Mouse (Mus musculus) heart, embryonic 12.5 days (tissue): ENCODE results near the gene Nme1. TPM values are rescaled to one million over a fixed set of nuclear protein-coding genes. Genes with fewer than 3 reads are reported as not detected.
A peak's percentile ranks its signal among the peaks of the same experiment; 100 is the strongest.

Experiments used
- ATAC-seq: fragments of 200-750 bp; cut with Nextera tagmentation; 2 replicates; pipeline ENCODE4 v1.8.0; 2017; ENCODE audit warnings: moderate TSS enrichment, moderate library complexity; ENCODE audit not compliant: insufficient number of reproducible peaks, low FRiP score
- H3K27ac ChIP-seq: fragments of 300-500 bp; sonication (generic); 2 replicates; pipeline ENCODE4 v1.5.1; 2016; ENCODE audit warnings: mild to moderate bottlenecking, moderate library complexity; ENCODE audit not compliant: poor library complexity, severe bottlenecking
- H3K27me3 ChIP-seq: fragments of 300-500 bp; sonication (generic); replicated peaks from 2 replicates; pipeline ENCODE4 v1.6.1; 2016; ENCODE audit warnings: mild to moderate bottlenecking, moderate library complexity
- H3K36me3 ChIP-seq: fragments of 300-500 bp; sonication (generic); 2 replicates; pipeline ENCODE4 v1.6.1; 2016; ENCODE audit warnings: mild to moderate bottlenecking, moderate library complexity
- H3K4me1 ChIP-seq: fragments of 300-500 bp; sonication (generic); replicated peaks from 2 replicates; pipeline ENCODE4 v1.6.1; 2016; ENCODE audit warnings: mild to moderate bottlenecking
- H3K4me2 ChIP-seq: fragments of 300-500 bp; sonication (generic); 2 replicates; pipeline ENCODE4 v1.6.1; 2016; ENCODE audit warnings: mild to moderate bottlenecking, moderate library complexity
- H3K4me3 ChIP-seq: fragments of 300-500 bp; sonication (generic); 2 replicates; pipeline ENCODE4 v1.5.1; 2016; ENCODE audit warnings: mild to moderate bottlenecking
- H3K9ac ChIP-seq: fragments of 300-500 bp; sonication (generic); 2 replicates; pipeline ENCODE4 v1.6.1; 2016; ENCODE audit warnings: mild to moderate bottlenecking, moderate library complexity
- H3K9me3 ChIP-seq: fragments of 300-500 bp; sonication (generic); replicated peaks from 2 replicates; pipeline ENCODE4 v1.6.1; 2016; ENCODE audit warnings: mild to moderate bottlenecking, moderate library complexity
- WGBS: fragments of 180-500 bp; shearing (Covaris S2); methylation state at CpG from one replicate; pipeline ENCODE4 v1.1.7; 2016; 5-methylcytosine and 5-hydroxymethylcytosine counted together
- polyA plus RNA-seq: library from polyadenylated mRNA; unstranded; fragments of >200 nt; fragmentation: Nextera tagmentation; extraction: Ambion mirVana; gene quantifications from 2 replicates; pipeline ENCODE4 v1.2.1, GENCODE M21; 2016

Nme1 gene
- polyA plus RNA-seq, 1 experiment from 2014 or later, result 88.4 TPM

- WGBS, result 80% methylated on average over 4 of the region's 4 CpGs
- no peak for ATAC-seq
- Histone ChIP-seq H3K4me3 (no peak overlapping the region), H3K9ac (no peak overlapping the region), H3K4me2 (no peak overlapping the region), H3K27me3 (no peaks in the 10 kb centered on the region), H3K27ac (no peak overlapping the region), H3K36me3 (peaks cover 79% of the 10 kb centered on the region), H3K4me1 (peaks cover 7% of the 10 kb centered on the region), H3K9me3 (no peaks in the 10 kb centered on the region)
Measured at GRCm38 (mm10) chr11:93963013-93963412, 5.3 kb downstream of the Nme1 start.

- H3K9me3 ChIP-seq, result no peaks in the 10 kb centered on the region
- H3K27me3 ChIP-seq, result no peaks in the 10 kb centered on the region
- no peak overlapping the region for H3K4me2 ChIP-seq
- ATAC-seq, result no peak
- H3K4me3 ChIP-seq, result no peak overlapping the region
- 93% methylated on average over 6 of the region's 6 CpGs for WGBS
- H3K27ac ChIP-seq, result no peak overlapping the region
- H3K4me1 ChIP-seq, result peaks cover 2% of the 10 kb centered on the region
- peaks cover 83% of the 10 kb centered on the region for H3K36me3 ChIP-seq
- no peak overlapping the region for H3K9ac ChIP-seq
Measured at GRCm38 (mm10) chr11:93961482-93961881, 6.8 kb downstream of the Nme1 start.

GRCm38 (mm10) chr11:93957746-93958145 is 10.6 kb downstream of the Nme1 start:
- no peak overlapping the region for H3K9ac ChIP-seq
- H3K4me3 ChIP-seq, result no peak overlapping the region
- no peaks in the 10 kb centered on the region for H3K27me3 ChIP-seq
- peaks cover 63% of the 10 kb centered on the region for H3K36me3 ChIP-seq
- no peak overlapping the region for H3K4me2 ChIP-seq
- 76% methylated on average over 4 of the region's 4 CpGs for WGBS
- H3K9me3 ChIP-seq, result no peaks in the 10 kb centered on the region
- no peak for ATAC-seq
- H3K4me1 ChIP-seq, result peaks cover 22% of the 10 kb centered on the region
- no peak overlapping the region for H3K27ac ChIP-seq

- no peak overlapping the region for H3K27ac ChIP-seq
- ATAC-seq, result no peak
- H3K4me1 ChIP-seq, result peaks cover 28% of the 10 kb centered on the region
- peaks cover 63% of the 10 kb centered on the region for H3K36me3 ChIP-seq
- no peaks in the 10 kb centered on the region for H3K9me3 ChIP-seq
- no peak overlapping the region for H3K4me2 ChIP-seq
- H3K27me3 ChIP-seq, result no peaks in the 10 kb centered on the region
- H3K4me3 ChIP-seq, result no peak overlapping the region
- 83% methylated on average over 2 of the region's 2 CpGs for WGBS
- no peak overlapping the region for H3K9ac ChIP-seq
Measured at GRCm38 (mm10) chr11:93957031-93957555, 11.2 kb downstream of the Nme1 start.

- Histone ChIP-seq H3K4me3 (peak within 1 kb of the TSS; percentile 58), H3K4me2 (peak within 1 kb of the TSS; percentile 68), H3K4me1 (peaks cover 28% of the 10 kb centered on the region), H3K27me3 (no peaks in the 10 kb centered on the region), H3K27ac (peak within 1 kb of the TSS; percentile 66), H3K9me3 (no peaks in the 10 kb centered on the region), H3K9ac (peak within 1 kb of the TSS; percentile 76), H3K36me3 (peaks cover 63% of the 10 kb centered on the region)
- ATAC-seq, result peak; percentile 33
- 2% methylated on average over 6 of the region's 6 CpGs for WGBS
Measured at GRCm38 (mm10) chr11:93956159-93956558, 12.2 kb downstream of the Nme1 start, which contains the start of gene Nme2. Gene Nme2, minus strand, starts transcription at chr11:93956259.

- ATAC-seq, result peak; percentile 95
- Histone ChIP-seq H3K9ac (peak overlapping the region; percentile 76), H3K4me1 (peaks cover 28% of the 10 kb centered on the region), H3K27ac (peak overlapping the region; percentile 66), H3K27me3 (no peaks in the 10 kb centered on the region), H3K4me3 (peak overlapping the region; percentile 58), H3K4me2 (peak overlapping the region; percentile 68), H3K9me3 (no peaks in the 10 kb centered on the region), H3K36me3 (peaks cover 63% of the 10 kb centered on the region)
- under 1% methylated on average over 65 of the region's 67 CpGs for WGBS
Measured at GRCm38 (mm10) chr11:93955256-93956150, 12.8 kb downstream of the Nme1 start.

- Histone ChIP-seq H3K9ac (peak overlapping the region; percentile 76), H3K36me3 (peaks cover 63% of the 10 kb centered on the region), H3K27ac (peak overlapping the region; percentile 66), H3K4me3 (peak overlapping the region; percentile 58), H3K4me1 (peaks cover 28% of the 10 kb centered on the region), H3K9me3 (no peaks in the 10 kb centered on the region), H3K4me2 (peak overlapping the region; percentile 68), H3K27me3 (no peaks in the 10 kb centered on the region)
- WGBS, result 39% methylated on average over 13 of the region's 13 CpGs
- no peak for ATAC-seq
Measured at GRCm38 (mm10) chr11:93954738-93955255, 13.5 kb downstream of the Nme1 start.

- H3K4me1 ChIP-seq, result peaks cover 28% of the 10 kb centered on the region
- H3K9me3 ChIP-seq, result no peaks in the 10 kb centered on the region
- no peaks in the 10 kb centered on the region for H3K27me3 ChIP-seq
- 0 out of 2 replicates have a peak overlapping the region, but pooled peaks have one; percentile 6 for H3K9ac ChIP-seq
- H3K27ac ChIP-seq, result no peak overlapping the region
- H3K4me2 ChIP-seq, result no peak overlapping the region
- H3K4me3 ChIP-seq, result no peak overlapping the region
- peaks cover 62% of the 10 kb centered on the region for H3K36me3 ChIP-seq
- no peak for ATAC-seq
- 80% methylated on average over 5 of the region's 5 CpGs for WGBS
Measured at GRCm38 (mm10) chr11:93952376-93952775, 15.9 kb downstream of the Nme1 start.

GRCm38 (mm10) chr11:93950045-93950444 is 18.3 kb downstream of the Nme1 start:
- Histone ChIP-seq H3K4me2 (no peak overlapping the region), H3K4me1 (peaks cover 22% of the 10 kb centered on the region), H3K4me3 (no peak overlapping the region), H3K27ac (no peak overlapping the region), H3K9ac (no peak overlapping the region), H3K27me3 (no peaks in the 10 kb centered on the region), H3K36me3 (peaks cover 69% of the 10 kb centered on the region), H3K9me3 (no peaks in the 10 kb centered on the region)
- no peak for ATAC-seq
- 83% methylated on average over 1 of the region's 1 CpGs for WGBS

GRCm38 (mm10) chr11:93948887-93949567 is 19.3 kb downstream of the Nme1 start:
- Histone ChIP-seq H3K9me3 (no peaks in the 10 kb centered on the region), H3K36me3 (peaks cover 67% of the 10 kb centered on the region), H3K27me3 (no peaks in the 10 kb centered on the region), H3K9ac (no peak overlapping the region), H3K4me3 (no peak overlapping the region), H3K4me2 (no peak overlapping the region), H3K27ac (no peak overlapping the region), H3K4me1 (peaks cover 17% of the 10 kb centered on the region)
- WGBS, result 88% methylated on average over 9 of the region's 9 CpGs
- ATAC-seq, result no peak

- Histone ChIP-seq H3K4me3 (no peak overlapping the region), H3K36me3 (peaks cover 38% of the 10 kb centered on the region), H3K27me3 (no peaks in the 10 kb centered on the region), H3K27ac (no peak overlapping the region), H3K4me2 (no peak overlapping the region), H3K4me1 (no peaks in the 10 kb centered on the region), H3K9me3 (no peaks in the 10 kb centered on the region), H3K9ac (no peak overlapping the region)
- no peak for ATAC-seq
- 83% methylated on average over 3 of the region's 3 CpGs for WGBS
Measured at GRCm38 (mm10) chr11:93944986-93945385, 23.3 kb downstream of the Nme1 start.
